Mouse (Mus musculus) kidney, embryonic 14.5 days (tissue): Measurements from ENCODE around the gene Tagap. TPM values are rescaled to one million over a fixed set of nuclear protein-coding genes. Genes with fewer than 3 reads are reported as not detected.

ENCODE experiments used
- polyA plus RNA-seq: library from polyadenylated mRNA; unstranded; fragments of >200 nt; fragmentation: Nextera tagmentation; extraction: Ambion mirVana; gene quantifications from 2 replicates; pipeline ENCODE4 v1.2.1, GENCODE M21; 2014

Gene Tagap
- polyA plus RNA-seq, 1 experiment from 2014 or later: 0.93 TPM

Other genes starting within 250 kb of the Tagap start
- 0.11 and 0.24 TPM in 2 replicates for gene Fndc1, start 98.7 kb upstream of the Tagap start, polyA plus RNA-seq
- 50.9 and 67.2 TPM in 2 replicates for gene Rsph3a, start 19.6 kb downstream of the Tagap start, polyA plus RNA-seq
- 0.27 and 0.58 TPM in 2 replicates for gene Gm49673, start 221.8 kb downstream of the Tagap start, polyA plus RNA-seq
- 35.3 and 37.9 TPM in 2 replicates for gene Rnaset2a, start 222.1 kb downstream of the Tagap start, polyA plus RNA-seq
- 31.1 and 50.4 TPM in 2 replicates for gene Fgfr1op, start 239.5 kb downstream of the Tagap start, polyA plus RNA-seq